Comparison of ENCODE assay signal across 7 mouse cellular contexts in genomic region chr8:120535452-120536305, GRCm38 (mm10). TPM values are rescaled to one million over a fixed set of nuclear protein-coding genes. Genes with fewer than 3 reads are reported as not detected.
DNase-seq lines count a peak whose midpoint lies in the region; ATAC-seq and TF ChIP-seq lines count a peak whose summit lies in the region.

No protein-coding gene starts in this region.

- H3K4me2 ChIP-seq in embryonic facial prominence, embryonic 15.5 days (replicated peaks), result peak overlapping the region; percentile 98

- no peaks in the 10 kb centered on the region for H3K9me3 ChIP-seq in embryonic facial prominence, embryonic 15.5 days (replicated peaks)

- intact Hi-C loops in left cerebral cortex, postnatal 14 days (cut with DNase I), result loop anchor here (2.0 to 5.0 kb wide), 3 partner anchors 47 to 248 kb away; no protein-coding TSS in a partner anchor

- H3K9ac ChIP-seq in embryonic facial prominence, embryonic 15.5 days, result peak overlapping the region; percentile 28

- DNase-seq in ES-CJ7 (ENCODE audit: low read depth, low spot score), result peak; percentile 81
- DNase-seq in adipocyte (ENCODE audit: low spot score), result peak; percentile 20
- DNase-seq in heart, postnatal 4 days, result peak; percentile 70
- DNase-seq in left cerebral cortex, postnatal 14 days (ENCODE audit: low spot score in 2 of 2), result peak; percentile 56 to 75

- H3K36me3 ChIP-seq in embryonic facial prominence, embryonic 15.5 days, result no peaks in the 10 kb centered on the region
- H3K36me3 ChIP-seq in small intestine, adult 2 months (ENCODE audit: control insufficient read depth, insufficient read depth, low read length), result no peaks in the 10 kb centered on the region; the same call in 1 of the 2 replicates

- WGBS in embryonic facial prominence, embryonic 15.5 days, result under 1% methylated on average over 70 of the region's 79 CpGs
- whole genome bisulfite sequencing in small intestine, adult 2 months, result 1% methylated on average over 72 of the region's 79 CpGs

- no peaks in the 10 kb centered on the region for H3K27me3 ChIP-seq in embryonic facial prominence, embryonic 15.5 days
- no peaks in the 10 kb centered on the region for H3K27me3 ChIP-seq in small intestine, adult 2 months (ENCODE audit: control insufficient read depth, insufficient read depth, low read length)

- peaks cover 97% of the 10 kb centered on the region for H3K4me1 ChIP-seq in embryonic facial prominence, embryonic 15.5 days
- H3K4me1 ChIP-seq in small intestine, adult 2 months (ENCODE audit: control insufficient read depth, insufficient read depth, insufficient read length, low read length), result peaks cover 30% of the 10 kb centered on the region

- peak overlapping the region; percentile 60 for H3K4me3 ChIP-seq in embryonic facial prominence, embryonic 15.5 days (replicated peaks)
- H3K4me3 ChIP-seq in small intestine, adult 2 months (ENCODE audit: low read depth, low read length), result peak overlapping the region; percentile 84

- TF ChIP-seq CTCF in small intestine, adult 2 months (IDR thresholded peaks at IDR 0.05; ENCODE audit: extremely low read depth, insufficient read length, insufficient replicate concordance, low read depth, low read length), result no peak

- ATAC-seq in embryonic facial prominence, embryonic 15.5 days (ENCODE audit: insufficient number of reproducible peaks, low FRiP score, low TSS enrichment, low read depth), result no peak
- ATAC-seq in megakaryocyte, adult 5-6 weeks (ENCODE audit: poor library complexity, severe bottlenecking), result 0 out of 2 replicates have a peak, but pooled peaks have one; percentile 6

- TF ChIP-seq POLR2A in small intestine, adult 2 months (IDR thresholded peaks at IDR 0.05; ENCODE audit: low read depth, low read length), result no peak

- H3K27ac ChIP-seq in embryonic facial prominence, embryonic 15.5 days (replicated peaks), result peak overlapping the region; percentile 92
- H3K27ac ChIP-seq in small intestine, adult 2 months (ENCODE audit: insufficient read depth, low read depth, low read length), result 0 out of 2 replicates have a peak overlapping the region, but pooled peaks have one; percentile 7

RNA-seq across cellular contexts. Expression of gene Gins2, which starts 53.4 kb away (rescaled TPM):
- polyA plus RNA-seq in embryonic facial prominence, embryonic 15.5 days (2015; fragmentation: Nextera tagmentation; extraction: Ambion mirVana), result 81.7 and 85.6 TPM in 2 replicates
- 10 to 100 TPM; 42.0 to 43.2 TPM for total RNA-seq in heart, postnatal 4 days (2021)
- total RNA-seq in left cerebral cortex, postnatal 14 days (2021), result 1 to 10 TPM; 1.2 to 1.4 TPM
- 28.3 and 31.8 TPM in 2 replicates for total RNA-seq in megakaryocyte, adult 5-6 weeks (2015)
- 23.2 and 28.9 TPM in 2 replicates for total RNA-seq in megakaryocyte, adult 5-6 weeks (2017)
- polyA plus RNA-seq in small intestine, adult 2 months (2012; rRNA removed), result 12.6 and 22.5 TPM in 2 replicates

Comparison
In these comparisons a context has a peak if more than half of its experiments do, and no peak if none do; other contexts are left out.
1. DNase-seq: peak in every context shown above with its lines; median percentile 81 in ES-CJ7; 70 in heart, postnatal 4 days; 66 in left cerebral cortex, postnatal 14 days; 20 in adipocyte.
2. RNA of gene Gins2, which starts 53.4 kb away (total RNA-seq): 42.0 to 43.2 TPM in heart, postnatal 4 days and 23.2 to 31.8 TPM in megakaryocyte, adult 5-6 weeks; 1.2 to 1.4 TPM in left cerebral cortex, postnatal 14 days; every median in the first group is over 10 times any median in the second.